In genomic region chr8:85431281-85432167, GRCm38 (mm10) we compare ENCODE assay signal across 8 mouse cellular contexts. TPM values are rescaled to one million over a fixed set of nuclear protein-coding genes. Genes with fewer than 3 reads are reported as not detected.
A peak's percentile ranks its signal among the peaks of the same experiment; 100 is the strongest.
DNase-seq lines count a peak whose midpoint lies in the region; ATAC-seq and TF ChIP-seq lines count a peak whose summit lies in the region.

No protein-coding gene starts in this region.

- H3K9me3 ChIP-seq in kidney, postnatal 0 days (replicated peaks; ENCODE audit: low read length): no peaks in the 10 kb centered on the region
- no peaks in the 10 kb centered on the region for H3K9me3 ChIP-seq in heart, postnatal 0 days (replicated peaks; ENCODE audit: control insufficient read depth, low read length)

- H3K9ac ChIP-seq in kidney, postnatal 0 days (ENCODE audit: low read depth, low read length): peak overlapping the region; percentile 89
- peak overlapping the region; percentile 99 for H3K9ac ChIP-seq in heart, postnatal 0 days (replicated peaks; ENCODE audit: low read depth, low read length)

- TF ChIP-seq POLR2A in bone marrow macrophage, adult 2 months (IDR thresholded peaks at IDR 0.05; ENCODE audit: borderline replicate concordance, low read depth, low read length): no peak

- ATAC-seq in kidney, postnatal 0 days (replicated peaks; ENCODE audit: low FRiP score, low read depth): no peak
- no peak for ATAC-seq in heart, postnatal 0 days (ENCODE audit: insufficient read depth, low read depth)

- no peaks in the 10 kb centered on the region for H3K27me3 ChIP-seq in kidney, postnatal 0 days (ENCODE audit: insufficient read depth, low read length)
- no peaks in the 10 kb centered on the region for H3K27me3 ChIP-seq in heart, postnatal 0 days (ENCODE audit: control insufficient read depth, insufficient read depth, low read length)

- TF ChIP-seq EP300 in heart, postnatal 0 days (IDR thresholded peaks at IDR 0.05; ENCODE audit: low read depth): no peak

- TF ChIP-seq CTCF in kidney, postnatal 0 days (IDR thresholded peaks at IDR 0.05; ENCODE audit: low read depth): no peak
- no peak for TF ChIP-seq CTCF in bone marrow macrophage, adult 2 months (IDR thresholded peaks at IDR 0.05; ENCODE audit: low read depth, low read length)
- TF ChIP-seq CTCF in heart, postnatal 0 days (IDR thresholded peaks at IDR 0.05; ENCODE audit: low read depth): no peak

- H3K4me1 ChIP-seq in kidney, postnatal 0 days (replicated peaks; ENCODE audit: insufficient read depth, low read length): peaks cover 7% of the 10 kb centered on the region; the same call in 1 of the 2 replicates
- peaks cover 14% of the 10 kb centered on the region for H3K4me1 ChIP-seq in bone marrow macrophage, adult 2 months (ENCODE audit: control insufficient read depth, insufficient read depth, low read length)
- H3K4me1 ChIP-seq in heart, postnatal 0 days (ENCODE audit: control insufficient read depth, insufficient read depth): peaks cover 22% of the 10 kb centered on the region

- H3K4me2 ChIP-seq in kidney, postnatal 0 days (ENCODE audit: low read length): peak overlapping the region; percentile 60
- H3K4me2 ChIP-seq in heart, postnatal 0 days (ENCODE audit: low read depth, low read length): peak overlapping the region; percentile 82

- H3K27ac ChIP-seq in kidney, postnatal 0 days: peak overlapping the region; percentile 96
- H3K27ac ChIP-seq in bone marrow macrophage, adult 2 months (ENCODE audit: insufficient read depth, low read depth, low read length): peak overlapping the region; percentile 65; the same call in 1 of the 2 replicates
- peak overlapping the region; percentile 99 for H3K27ac ChIP-seq in heart, postnatal 0 days (ENCODE audit: low read depth)
- H3K27ac ChIP-seq in macrophage: peak overlapping the region; percentile 48

- peak; percentile 72 for DNase-seq in kidney, postnatal 0 days (ENCODE audit: low spot score)
- no peak for DNase-seq in kidney, postnatal 25 days
- peak; percentile 62 for DNase-seq in heart, postnatal 0 days (ENCODE audit: low spot score)
- DNase-seq in urinary bladder, postnatal 14 days (ENCODE audit: low spot score): no peak
- DNase-seq in gastrocnemius, adult 8-10 months (ENCODE audit: low spot score in 2 of 2): no peak
- no peak for DNase-seq in spleen, adult 18-20 months

- peak overlapping the region; percentile 80 for H3K4me3 ChIP-seq in kidney, postnatal 0 days (replicated peaks; ENCODE audit: low read depth, low read length)
- H3K4me3 ChIP-seq in bone marrow macrophage, adult 2 months (ENCODE audit: insufficient read depth, low read length): peak overlapping the region; percentile 94
- peak overlapping the region; percentile 96 for H3K4me3 ChIP-seq in heart, postnatal 0 days (ENCODE audit: low read depth, low read length)
- peak overlapping the region; percentile 68 for H3K4me3 ChIP-seq in macrophage (ENCODE audit: inconsistent target)

- WGBS in kidney, postnatal 0 days: 7% methylated on average over 10 of the region's 10 CpGs
- 5% methylated on average over 10 of the region's 10 CpGs for WGBS in heart, postnatal 0 days
- WGBS in macrophage (ENCODE audit: missing documents): 16% methylated on average over 10 of the region's 10 CpGs

- H3K79me2 ChIP-seq in macrophage (ENCODE audit: inconsistent target): peaks cover 57% of the 10 kb centered on the region

- H3K36me3 ChIP-seq in kidney, postnatal 0 days (ENCODE audit: insufficient read depth, low read length): no peaks in the 10 kb centered on the region
- no peaks in the 10 kb centered on the region for H3K36me3 ChIP-seq in heart, postnatal 0 days (replicated peaks; ENCODE audit: control insufficient read depth, insufficient read depth, low read length)
- H3K36me3 ChIP-seq in macrophage (ENCODE audit: inconsistent target): no peaks in the 10 kb centered on the region

RNA-seq across cellular contexts. Expression of gene 4921524J17Rik, which starts 1.1 kb away (rescaled TPM):
- 46.8 and 51.2 TPM in 2 replicates for polyA plus RNA-seq in kidney, postnatal 0 days (2015; fragmentation: Nextera tagmentation; extraction: Ambion mirVana)
- polyA plus RNA-seq in bone marrow macrophage, adult 2 months (2012; ENCODE audit: insufficient read depth, insufficient read length, missing spikeins): 28.9 and 31.0 TPM in 2 replicates
- 23.8 and 27.6 TPM in 2 replicates for total RNA-seq in heart, postnatal 0 days (2014; rRNA removed; ENCODE audit: low replicate concordance)
- polyA plus RNA-seq in heart, postnatal 0 days (2015; fragmentation: Nextera tagmentation; extraction: Ambion mirVana): 67.6 and 75.7 TPM in 2 replicates
- 10 to 100 TPM in 6 of 26 experiments, 1 to 10 TPM in 20; 1.1 to 15.9 (median 5.5) TPM for total RNA-seq in macrophage (2018; cell fraction: chromatin; rRNA removed)
- 10 to 100 TPM in 11 of 26 experiments, 1 to 10 TPM in 15; 4.9 to 14.9 (median 9.6) TPM for total RNA-seq in macrophage (2018; cell fraction: cytosol; rRNA removed)
- total RNA-seq in macrophage (2018; cell fraction: nucleus; rRNA removed): 10 to 100 TPM in 7 of 26 experiments, 1 to 10 TPM in 19; 1.5 to 12.7 (median 5.3) TPM
- 15.6 to 28.1 TPM (median 17.6 TPM) in 3 replicates for polyA plus RNA-seq in macrophage (2018)
- 10 to 100 TPM in 2 of 4 experiments, 1 to 10 TPM in 2; 9.1 to 12.6 (median 10.2) TPM for total RNA-seq in gastrocnemius, adult 8-10 months (2022)

RNA-seq across cellular contexts. Expression of gene Mylk3, which starts 45.4 kb away (rescaled TPM):
- 2.4 TPM in 2 replicates for polyA plus RNA-seq in kidney, postnatal 0 days (2015; fragmentation: Nextera tagmentation; extraction: Ambion mirVana)
- not detected in 2 replicates for polyA plus RNA-seq in bone marrow macrophage, adult 2 months (2012; ENCODE audit: insufficient read depth, insufficient read length, missing spikeins)
- 398 and 403 TPM in 2 replicates for total RNA-seq in heart, postnatal 0 days (2014; rRNA removed; ENCODE audit: low replicate concordance)
- polyA plus RNA-seq in heart, postnatal 0 days (2015; fragmentation: Nextera tagmentation; extraction: Ambion mirVana): 321 and 340 TPM in 2 replicates
- total RNA-seq in macrophage (2018; cell fraction: chromatin; rRNA removed): 1 to 10 TPM in 4 of 26 experiments, under 1 TPM in 4, not detected in 18; 0.23 to 3.3 (median 1.1) TPM
- under 1 TPM in 1 of 26 experiments, not detected in 25; 0.07 TPM for total RNA-seq in macrophage (2018; cell fraction: cytosol; rRNA removed)
- under 1 TPM in 1 of 26 experiments, not detected in 25; 0.22 TPM for total RNA-seq in macrophage (2018; cell fraction: nucleus; rRNA removed)
- 0.06 TPM in 1 of 3 replicates, not detected in the others for polyA plus RNA-seq in macrophage (2018)
- total RNA-seq in gastrocnemius, adult 8-10 months (2022): 1 to 10 TPM in 3 of 4 experiments, under 1 TPM in 1; 0.47 to 2.0 (median 1.5) TPM

Comparison
In these comparisons a context has a peak if more than half of its experiments do, and no peak if none do; other contexts are left out.
1. DNase-seq: peak in kidney, postnatal 0 days (single experiment) and heart, postnatal 0 days (single experiment); none in kidney, postnatal 25 days (0 of 2), urinary bladder, postnatal 14 days (single experiment), gastrocnemius, adult 8-10 months (0 of 2) and spleen, adult 18-20 months (0 of 2).
2. H3K27ac ChIP-seq: peak in every context shown above with its lines; median percentile 99 in heart, postnatal 0 days; 96 in kidney, postnatal 0 days; 65 in bone marrow macrophage, adult 2 months; 48 in macrophage.
3. RNA of gene Mylk3, which starts 45.4 kb away (polyA plus RNA-seq): 321 to 340 TPM in heart, postnatal 0 days; 2.4 TPM in kidney, postnatal 0 days, 0.06 TPM in macrophage and not detected in bone marrow macrophage, adult 2 months; every median in the first group is over 10 times any median in the second.
4. Peak in every context shown above with its lines, with median percentiles within 50 percentile points of each other: H3K4me3 ChIP-seq.